Mouse (Mus musculus) intestine, embryonic 16.5 days (tissue): ENCODE data around the gene Tas2r143. TPM values are rescaled to one million over a fixed set of nuclear protein-coding genes. Genes with fewer than 3 reads are reported as not detected.

ENCODE experiments used
- ATAC-seq: fragments of 200-750 bp; cut with Nextera tagmentation; 2 replicates; pipeline ENCODE4 v1.8.0; 2017; ENCODE audit warnings: moderate TSS enrichment, moderate library complexity
- H3K27ac ChIP-seq: fragments of 300-500 bp; sonication (generic); 2 replicates; pipeline ENCODE4 v1.5.1; 2014; ENCODE audit warnings: mild to moderate bottlenecking, low read length
- H3K27me3 ChIP-seq: fragments of 300-500 bp; sonication (generic); replicated peaks from 2 replicates; pipeline ENCODE4 v1.6.1; 2014; ENCODE audit warnings: low read length, control low read depth, mixed read lengths; ENCODE audit not compliant: control insufficient read depth, insufficient read depth
- H3K36me3 ChIP-seq: fragments of 300-500 bp; sonication (generic); 2 replicates; pipeline ENCODE4 v1.6.1; 2014; ENCODE audit warnings: low read length, control low read depth; ENCODE audit not compliant: control insufficient read depth, insufficient read depth
- H3K4me1 ChIP-seq: fragments of 300-500 bp; sonication (generic); 2 replicates; pipeline ENCODE4 v1.6.1; 2014; ENCODE audit warnings: low read length, control low read depth, mixed read lengths; ENCODE audit not compliant: control insufficient read depth, insufficient read depth
- H3K4me2 ChIP-seq: fragments of 300-500 bp; sonication (generic); 2 replicates; pipeline ENCODE4 v1.6.1; 2014; ENCODE audit warnings: low read depth, low read length, control low read depth
- H3K4me3 ChIP-seq: fragments of 300-500 bp; sonication (generic); 2 replicates; pipeline ENCODE4 v1.5.1; 2014; ENCODE audit warnings: mild to moderate bottlenecking, low read length
- H3K9ac ChIP-seq: fragments of 300-500 bp; sonication (generic); 2 replicates; pipeline ENCODE4 v1.6.1; 2014; ENCODE audit warnings: low read depth, low read length
- H3K9me3 ChIP-seq: fragments of 300-500 bp; sonication (generic); 2 replicates; pipeline ENCODE4 v1.6.1; 2016; ENCODE audit warnings: low read length, control low read depth; ENCODE audit not compliant: control insufficient read depth
- WGBS: fragments of 180-500 bp; shearing (Covaris S2); extraction: QIAGEN DNeasy Blood & Tissue Kit; methylation state at CpG from one replicate; pipeline ENCODE4 v1.1.7; 2014; 5-methylcytosine and 5-hydroxymethylcytosine counted together
- polyA plus RNA-seq: library from polyadenylated mRNA; unstranded; fragments of >200 nt; fragmentation: Nextera tagmentation; extraction: Ambion mirVana; gene quantifications from 2 replicates; pipeline ENCODE4 v1.2.1, GENCODE M21; 2015

The Tas2r143 gene
- polyA plus RNA-seq, 1 experiment from 2014 or later = not detected

DNA sequence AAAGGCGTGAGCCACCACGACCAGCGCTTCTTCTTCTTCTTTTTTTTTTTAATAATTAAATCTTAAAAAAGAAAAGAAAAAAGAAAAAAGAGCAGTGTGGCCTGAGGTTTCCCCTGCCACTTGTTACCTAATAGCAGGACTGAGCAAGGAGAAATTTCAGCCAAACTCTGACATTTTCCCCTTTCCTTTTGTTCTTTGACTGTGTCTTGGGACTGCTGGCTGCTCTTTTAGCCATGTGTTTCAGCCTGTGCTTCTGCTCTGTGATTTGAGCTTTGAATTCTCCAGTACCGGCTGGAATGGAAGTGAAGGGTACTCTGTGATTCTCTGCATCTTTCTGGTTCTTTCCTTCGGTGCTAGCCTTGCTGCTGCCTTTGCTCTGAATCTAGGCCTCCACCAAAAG lies 16.7 kb upstream of the Tas2r143 start:
- Histone ChIP-seq H3K4me3 (no peak overlapping the region), H3K9me3 (no peaks in the 10 kb centered on the region), H3K36me3 (no peaks in the 10 kb centered on the region), H3K27ac (no peak overlapping the region), H3K4me1 (0 out of 2 replicates have a peak, but pooled peaks cover 2% of the 10 kb centered on the region), H3K4me2 (no peak overlapping the region), H3K27me3 (no peaks in the 10 kb centered on the region), H3K9ac (no peak overlapping the region)
- ATAC-seq = no peak
- WGBS = 91% methylated on average over 5 of the region's 5 CpGs

- no peaks in the 10 kb centered on the region for H3K27me3 ChIP-seq
- WGBS = 62% methylated on average over 4 of the region's 4 CpGs
- H3K9ac ChIP-seq = no peak overlapping the region
- no peak overlapping the region for H3K4me2 ChIP-seq
- no peaks in the 10 kb centered on the region for H3K9me3 ChIP-seq
- no peaks in the 10 kb centered on the region for H3K36me3 ChIP-seq
- 0 out of 2 replicates have a peak, but pooled peaks cover 2% of the 10 kb centered on the region for H3K4me1 ChIP-seq
- no peak for ATAC-seq
- no peak overlapping the region for H3K27ac ChIP-seq
- H3K4me3 ChIP-seq = no peak overlapping the region
Measured at GRCm38 (mm10) chr6:42385635-42386034, 14.4 kb upstream of the Tas2r143 start.

DNA sequence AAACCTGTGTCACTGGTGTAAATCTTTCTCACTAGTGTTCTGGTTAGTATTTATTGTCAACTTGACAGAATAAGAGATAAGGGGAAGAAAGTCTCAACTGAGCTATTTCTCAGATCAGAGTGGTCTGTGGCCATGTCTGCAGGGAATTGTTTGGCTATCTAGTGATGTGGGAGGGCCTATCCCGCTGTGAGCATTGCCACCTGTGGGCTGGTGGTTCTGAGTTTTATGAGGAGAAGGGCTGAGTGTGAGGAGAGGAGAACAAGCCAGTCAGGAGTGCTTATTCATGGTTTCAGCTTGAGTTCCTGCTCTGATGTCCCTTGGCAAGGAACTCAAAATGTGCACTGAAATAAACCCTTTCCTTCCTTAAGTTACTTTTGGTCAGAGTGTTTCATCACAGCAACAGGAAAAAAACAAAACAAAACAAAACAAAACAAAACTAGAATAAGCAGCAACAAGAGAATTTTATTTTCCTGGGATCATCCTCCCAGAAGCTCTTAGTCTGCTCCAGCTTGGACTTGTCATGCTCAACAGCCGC lies 8.2 kb upstream of the Tas2r143 start:
- H3K4me3 ChIP-seq = no peak overlapping the region
- H3K36me3 ChIP-seq = no peaks in the 10 kb centered on the region
- 29% methylated on average over 2 of the region's 2 CpGs for WGBS
- ATAC-seq = no peak; the same call in 1 of the 2 replicates
- no peak overlapping the region for H3K9ac ChIP-seq
- no peaks in the 10 kb centered on the region for H3K9me3 ChIP-seq
- H3K4me1 ChIP-seq = no peaks in the 10 kb centered on the region; the same call in 1 of the 2 replicates
- H3K4me2 ChIP-seq = no peak overlapping the region
- H3K27me3 ChIP-seq = no peaks in the 10 kb centered on the region
- H3K27ac ChIP-seq = no peak overlapping the region

DNA sequence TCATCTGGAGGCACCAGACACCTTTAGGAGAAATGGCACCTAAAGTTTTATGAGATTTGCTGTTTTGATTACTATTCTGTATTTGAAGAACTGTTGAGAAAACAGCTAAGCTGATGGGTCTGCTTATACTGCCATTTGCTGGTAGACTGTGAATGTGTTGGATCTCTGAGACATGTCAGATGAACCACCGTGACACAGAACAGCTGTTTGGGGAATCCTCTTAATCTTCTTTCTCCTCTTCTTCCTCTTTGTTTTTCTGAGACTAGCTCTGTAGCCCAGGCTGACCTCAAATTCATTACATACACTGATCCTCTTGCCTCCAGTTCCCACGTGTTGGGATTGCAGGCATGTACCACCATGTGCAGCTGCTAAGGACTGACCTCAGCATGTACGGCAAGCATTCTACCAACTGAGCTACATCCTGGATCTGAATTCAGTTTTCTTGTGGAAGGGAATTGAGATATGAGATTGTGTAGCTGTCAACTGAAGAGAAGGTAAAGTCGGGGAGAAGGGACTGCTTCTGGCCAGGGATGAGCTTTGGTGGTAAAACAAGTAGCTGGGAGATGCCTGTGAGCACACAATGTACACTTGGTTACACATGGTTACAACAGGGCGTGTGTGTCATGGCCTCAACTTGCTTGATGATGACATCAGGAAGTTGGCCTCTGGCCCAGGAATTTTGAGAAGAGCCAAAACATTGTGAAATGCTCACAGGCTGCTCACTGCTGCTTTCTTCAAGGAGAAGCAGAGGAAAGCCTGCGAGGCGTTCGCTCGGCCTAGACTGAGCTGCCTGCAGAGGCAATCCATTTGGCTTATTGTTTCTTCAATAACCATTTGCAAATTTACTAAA lies 3.9 kb upstream of the Tas2r143 start:
- no peaks in the 10 kb centered on the region for H3K27me3 ChIP-seq
- WGBS = 38% methylated on average over 9 of the region's 9 CpGs
- no peaks in the 10 kb centered on the region; the same call in 1 of the 2 replicates for H3K4me1 ChIP-seq
- H3K36me3 ChIP-seq = no peaks in the 10 kb centered on the region
- H3K9me3 ChIP-seq = no peaks in the 10 kb centered on the region
- peak overlapping the region; percentile 14; the same call in 1 of the 2 replicates for H3K27ac ChIP-seq
- H3K4me2 ChIP-seq = no peak overlapping the region
- H3K4me3 ChIP-seq = no peak overlapping the region
- H3K9ac ChIP-seq = no peak overlapping the region
- peak; percentile 88 for ATAC-seq

DNA sequence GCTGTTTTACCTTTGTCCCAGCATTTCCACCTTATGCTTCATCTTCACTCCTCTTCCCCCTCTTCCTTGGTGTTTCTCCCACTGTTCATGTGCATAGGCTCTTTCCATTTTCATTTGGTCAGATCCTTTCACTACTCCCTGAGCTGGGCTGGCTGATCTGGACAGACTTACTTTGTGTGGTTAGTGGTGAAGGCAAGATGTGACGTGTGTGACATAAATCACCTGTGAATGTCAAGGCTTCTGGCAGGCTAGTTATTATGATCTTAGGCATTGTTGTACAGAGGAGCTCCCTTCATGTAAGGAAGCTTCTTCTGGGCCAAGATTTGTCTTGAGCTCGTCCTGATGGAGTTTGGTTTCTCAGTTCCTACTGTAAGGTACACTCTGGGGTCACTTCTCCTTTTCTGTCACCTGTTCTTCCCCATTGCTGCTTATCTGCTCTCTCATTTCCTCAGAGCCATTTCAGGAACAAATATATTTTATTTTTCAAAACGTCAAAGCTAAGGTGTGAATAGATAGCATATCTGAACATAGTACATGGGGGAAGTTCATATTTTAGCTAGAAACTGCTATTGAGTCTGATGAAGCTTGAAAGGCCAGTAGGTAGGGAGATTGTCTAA lies 2.9 kb upstream of the Tas2r143 start:
- Histone ChIP-seq H3K9ac (no peak overlapping the region), H3K27ac (no peak overlapping the region), H3K4me2 (no peak overlapping the region), H3K27me3 (no peaks in the 10 kb centered on the region), H3K36me3 (no peaks in the 10 kb centered on the region), H3K9me3 (no peaks in the 10 kb centered on the region), H3K4me1 (no peaks in the 10 kb centered on the region; the same call in 1 of the 2 replicates), H3K4me3 (no peak overlapping the region)
- no peak for ATAC-seq
- whole genome bisulfite sequencing = 70% methylated on average over 3 of the region's 3 CpGs

DNA sequence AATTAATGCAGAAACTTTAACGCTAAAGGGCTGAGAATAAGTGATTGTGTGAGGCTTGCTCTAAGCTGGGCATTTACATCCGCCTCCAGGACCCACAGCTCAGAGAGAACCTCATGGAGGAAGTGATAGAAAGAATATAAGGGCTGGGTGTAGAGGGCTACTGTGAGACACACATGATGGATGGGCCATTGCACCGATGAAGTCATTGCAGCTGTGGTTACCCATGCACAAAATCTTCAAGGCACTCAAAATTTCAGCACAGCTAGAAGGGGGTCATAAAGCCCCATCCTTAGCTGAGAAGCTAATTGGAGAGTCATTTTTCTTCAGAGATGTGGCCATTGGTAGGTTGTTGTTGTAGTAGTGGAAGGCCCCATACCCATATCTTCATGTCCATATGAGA lies 1.8 kb upstream of the Tas2r143 start:
- Histone ChIP-seq H3K27me3 (no peaks in the 10 kb centered on the region), H3K4me2 (no peak overlapping the region), H3K9ac (no peak overlapping the region), H3K27ac (no peak overlapping the region), H3K4me1 (no peaks in the 10 kb centered on the region; the same call in 1 of the 2 replicates), H3K4me3 (no peak overlapping the region), H3K9me3 (no peaks in the 10 kb centered on the region), H3K36me3 (no peaks in the 10 kb centered on the region)
- WGBS = 83% methylated on average over 3 of the region's 3 CpGs
- no peak for ATAC-seq

GRCm38 (mm10) chr6:42398998-42399397 lies 1.0 kb upstream of the Tas2r143 start:
- no peaks in the 10 kb centered on the region; the same call in 1 of the 2 replicates for H3K4me1 ChIP-seq
- 92% methylated on average over 1 of the region's 1 CpGs for WGBS

GRCm38 (mm10) chr6:42405134-42405533 lies 5.1 kb downstream of the Tas2r143 start, which contains the start of gene Tas2r135:
Gene Tas2r135, plus strand, starts transcription at chr6:42405434.
- no peaks in the 10 kb centered on the region for H3K36me3 ChIP-seq
- no peaks in the 10 kb centered on the region for H3K27me3 ChIP-seq
- 85% methylated on average over 2 of the region's 2 CpGs for WGBS
- no peaks in the 10 kb centered on the region for H3K4me1 ChIP-seq
- no peak within 1 kb of the TSS for H3K27ac ChIP-seq
- H3K4me2 ChIP-seq = no peak within 1 kb of the TSS
- no peaks in the 10 kb centered on the region for H3K9me3 ChIP-seq
- H3K9ac ChIP-seq = no peak within 1 kb of the TSS
- ATAC-seq = no peak
- no peak within 1 kb of the TSS for H3K4me3 ChIP-seq

More at GRCm38 (mm10) chr6:42398998-42399397, 1.0 kb upstream of the Tas2r143 start:
- Histone ChIP-seq H3K9ac (no peak overlapping the region), H3K4me2 (no peak overlapping the region), H3K27me3 (no peaks in the 10 kb centered on the region), H3K4me3 (no peak overlapping the region), H3K27ac (no peak overlapping the region), H3K36me3 (no peaks in the 10 kb centered on the region), H3K9me3 (no peaks in the 10 kb centered on the region)
- ATAC-seq = no peak

GRCm38 (mm10) chr6:42419443-42419842 lies 19.4 kb downstream of the Tas2r143 start:
- ATAC-seq = no peak
- Histone ChIP-seq H3K27me3 (no peaks in the 10 kb centered on the region), H3K4me3 (no peak overlapping the region), H3K36me3 (no peaks in the 10 kb centered on the region), H3K4me1 (no peaks in the 10 kb centered on the region), H3K27ac (no peak overlapping the region), H3K9me3 (no peaks in the 10 kb centered on the region), H3K4me2 (no peak overlapping the region), H3K9ac (no peak overlapping the region)
- 81% methylated on average over 2 of the region's 2 CpGs for WGBS
